Mouse (Mus musculus): ENCODE measurements around the gene Ccdc28b. TPM values are rescaled to one million over a fixed set of nuclear protein-coding genes. Genes with fewer than 3 reads are reported as not detected.

Ccdc28b gene
- polyA plus RNA-seq, 1 experiment from 2014 or later = 141 TPM

DNA sequence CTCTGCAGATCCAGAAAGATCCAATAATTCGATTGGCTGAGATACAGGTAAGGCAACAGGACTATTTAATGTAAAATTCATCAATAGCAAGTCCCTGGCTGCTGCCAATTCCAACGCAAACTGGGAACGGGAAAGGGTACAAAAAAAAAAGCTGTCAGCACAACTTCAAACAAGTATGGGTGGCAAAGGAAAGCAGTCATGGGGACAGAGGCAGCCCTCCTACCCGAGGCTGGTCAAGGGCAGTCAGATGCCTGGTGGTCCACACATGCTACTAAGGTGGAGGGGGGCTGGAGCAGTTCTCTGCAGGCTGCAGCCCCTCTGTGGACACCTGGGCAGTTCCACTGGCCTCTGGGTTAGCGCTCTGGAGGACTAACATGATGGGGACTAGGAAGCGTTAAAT lies 2.3 kb upstream of the Ccdc28b start:
- no peak overlapping the region for H3K4me2 ChIP-seq (ENCODE audit: low read depth, low read length)
- no peak overlapping the region for H3K4me3 ChIP-seq (ENCODE audit: low read depth, low read length)
- no peak for ATAC-seq (ENCODE audit: low read depth)
- peaks cover 39% of the 10 kb centered on the region for H3K36me3 ChIP-seq (ENCODE audit: control insufficient read depth, insufficient read depth, low read length)
- H3K9ac ChIP-seq (replicated peaks; ENCODE audit: low read depth, low read length) = no peak overlapping the region
- no peak overlapping the region for H3K27ac ChIP-seq (ENCODE audit: low read depth, low read length)
- no peaks in the 10 kb centered on the region for H3K9me3 ChIP-seq (ENCODE audit: control insufficient read depth, low read length)
- H3K27me3 ChIP-seq (ENCODE audit: control insufficient read depth, insufficient read depth, low read length) = no peaks in the 10 kb centered on the region
- 81% methylated on average over 6 of the region's 6 CpGs for WGBS
- peaks cover 28% of the 10 kb centered on the region for H3K4me1 ChIP-seq (ENCODE audit: control insufficient read depth, insufficient read depth, low read length)

DNA sequence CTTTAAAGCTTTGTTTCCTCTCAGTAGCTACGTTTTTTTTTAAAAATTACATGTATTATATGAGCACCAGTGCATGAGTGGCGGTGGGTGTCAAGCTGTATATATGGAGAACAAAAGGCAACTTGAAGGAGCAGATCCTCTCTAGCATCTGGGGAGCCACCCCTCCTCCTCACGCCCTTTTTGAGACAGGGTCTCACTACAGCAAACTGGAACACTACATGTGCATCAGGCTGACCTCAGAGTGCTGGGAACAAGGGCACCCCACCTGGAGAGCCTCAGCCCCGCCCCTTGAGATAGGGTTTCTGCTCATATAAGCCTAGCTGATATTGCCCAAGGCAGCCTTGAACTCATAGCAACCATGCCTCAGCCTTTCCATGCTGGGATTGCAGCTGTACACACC lies 1.7 kb upstream of the Ccdc28b start:
- WGBS = 41% methylated on average over 4 of the region's 4 CpGs
- H3K9ac ChIP-seq (replicated peaks; ENCODE audit: low read depth, low read length) = no peak overlapping the region

DNA sequence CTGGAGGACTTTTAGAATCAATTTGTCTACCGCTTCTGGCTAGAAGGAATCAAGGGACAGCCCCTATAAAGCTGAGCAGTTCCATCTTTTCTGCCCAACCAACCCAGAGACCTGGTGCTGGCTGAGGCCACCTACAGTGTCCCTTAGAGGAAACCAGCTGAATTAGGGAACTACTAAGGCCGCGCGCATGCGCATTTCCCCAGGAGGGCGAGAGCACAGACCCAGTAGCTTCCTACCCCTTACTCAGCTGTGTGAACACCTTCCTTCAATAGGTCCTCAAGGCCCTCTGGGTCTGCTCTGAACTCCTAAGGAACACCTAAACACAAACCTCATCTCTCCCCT lies 1.3 kb upstream of the Ccdc28b start:
- H3K36me3 ChIP-seq (ENCODE audit: control insufficient read depth, insufficient read depth, low read length) = peaks cover 29% of the 10 kb centered on the region
- no peaks in the 10 kb centered on the region for H3K27me3 ChIP-seq (ENCODE audit: control insufficient read depth, insufficient read depth, low read length)
- ATAC-seq (ENCODE audit: low read depth) = peak; percentile 44; the same call in 1 of the 2 replicates
- H3K4me2 ChIP-seq (ENCODE audit: low read depth, low read length) = peak overlapping the region; percentile 86
- H3K27ac ChIP-seq (ENCODE audit: low read depth, low read length) = peak overlapping the region; percentile 96
- 1% methylated on average over 6 of the region's 6 CpGs for WGBS
- H3K9ac ChIP-seq (replicated peaks; ENCODE audit: low read depth, low read length) = peak overlapping the region; percentile 81
- H3K4me3 ChIP-seq (ENCODE audit: low read depth, low read length) = peak overlapping the region; percentile 59; the same call in 1 of the 2 replicates
- H3K4me1 ChIP-seq (ENCODE audit: control insufficient read depth, insufficient read depth, low read length) = peaks cover 28% of the 10 kb centered on the region
- H3K9me3 ChIP-seq (ENCODE audit: control insufficient read depth, low read length) = no peaks in the 10 kb centered on the region

More for the DNA sequence above, 1.7 kb upstream of the Ccdc28b start:
- Histone ChIP-seq H3K27me3 (ENCODE audit: control insufficient read depth, insufficient read depth, low read length) (no peaks in the 10 kb centered on the region), H3K4me1 (ENCODE audit: control insufficient read depth, insufficient read depth, low read length) (peaks cover 28% of the 10 kb centered on the region), H3K4me3 (ENCODE audit: low read depth, low read length) (no peak overlapping the region), H3K36me3 (ENCODE audit: control insufficient read depth, insufficient read depth, low read length) (peaks cover 34% of the 10 kb centered on the region), H3K9me3 (ENCODE audit: control insufficient read depth, low read length) (no peaks in the 10 kb centered on the region), H3K4me2 (ENCODE audit: low read depth, low read length) (peak overlapping the region; percentile 86; the same call in 1 of the 2 replicates), H3K27ac (ENCODE audit: low read depth, low read length) (peak overlapping the region; percentile 96)
- no peak for ATAC-seq (ENCODE audit: low read depth)

DNA sequence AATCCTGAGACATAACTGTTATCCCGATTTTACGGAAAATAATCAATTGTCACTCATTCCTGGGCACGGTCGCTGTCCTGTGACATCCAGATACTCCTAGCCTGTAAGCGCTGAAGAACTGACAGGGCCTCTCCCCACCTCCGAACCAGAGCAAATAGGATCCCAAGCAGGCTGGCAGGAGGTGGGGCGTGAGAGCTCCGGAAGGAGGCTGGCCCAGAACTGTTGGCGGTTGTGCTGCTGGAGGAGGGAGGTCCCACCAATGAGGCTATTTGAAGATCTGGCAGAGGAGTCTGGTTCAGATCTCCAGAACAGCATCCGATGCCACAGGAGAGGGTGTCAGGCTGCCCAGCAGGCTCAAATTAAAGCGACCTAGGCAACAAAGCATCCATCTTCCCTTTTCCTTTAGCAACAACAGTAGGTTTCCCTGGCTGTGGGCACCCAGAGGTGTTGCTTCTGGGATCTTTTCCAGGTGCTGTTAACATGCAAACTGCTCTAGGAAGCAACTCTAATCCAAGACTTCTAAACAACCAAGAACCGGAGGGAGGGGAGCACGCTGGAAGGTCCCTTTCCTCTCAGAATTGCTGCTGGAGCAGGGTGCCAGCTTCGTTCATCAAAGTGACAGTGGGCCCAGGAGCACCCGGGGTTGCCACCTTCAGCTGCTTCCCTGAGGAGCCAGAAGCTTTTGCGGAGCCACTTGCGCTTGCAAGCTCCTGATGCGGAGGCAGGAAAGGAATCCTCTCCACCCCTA lies 708 bp upstream of the Ccdc28b start:
- H3K9me3 ChIP-seq (ENCODE audit: control insufficient read depth, low read length) = no peaks in the 10 kb centered on the region
- H3K36me3 ChIP-seq (ENCODE audit: control insufficient read depth, insufficient read depth, low read length) = peaks cover 25% of the 10 kb centered on the region
- H3K27ac ChIP-seq (ENCODE audit: low read depth, low read length) = peak overlapping the region; percentile 96
- H3K4me2 ChIP-seq (ENCODE audit: low read depth, low read length) = peak overlapping the region; percentile 86
- peaks cover 28% of the 10 kb centered on the region for H3K4me1 ChIP-seq (ENCODE audit: control insufficient read depth, insufficient read depth, low read length)
- peak overlapping the region; percentile 81 for H3K9ac ChIP-seq (replicated peaks; ENCODE audit: low read depth, low read length)
- peak; percentile 91 for ATAC-seq (ENCODE audit: low read depth)
- H3K27me3 ChIP-seq (ENCODE audit: control insufficient read depth, insufficient read depth, low read length) = no peaks in the 10 kb centered on the region
- 0% methylated on average over 18 of the region's 18 CpGs for WGBS
- peak overlapping the region; percentile 59 for H3K4me3 ChIP-seq (ENCODE audit: low read depth, low read length)

DNA sequence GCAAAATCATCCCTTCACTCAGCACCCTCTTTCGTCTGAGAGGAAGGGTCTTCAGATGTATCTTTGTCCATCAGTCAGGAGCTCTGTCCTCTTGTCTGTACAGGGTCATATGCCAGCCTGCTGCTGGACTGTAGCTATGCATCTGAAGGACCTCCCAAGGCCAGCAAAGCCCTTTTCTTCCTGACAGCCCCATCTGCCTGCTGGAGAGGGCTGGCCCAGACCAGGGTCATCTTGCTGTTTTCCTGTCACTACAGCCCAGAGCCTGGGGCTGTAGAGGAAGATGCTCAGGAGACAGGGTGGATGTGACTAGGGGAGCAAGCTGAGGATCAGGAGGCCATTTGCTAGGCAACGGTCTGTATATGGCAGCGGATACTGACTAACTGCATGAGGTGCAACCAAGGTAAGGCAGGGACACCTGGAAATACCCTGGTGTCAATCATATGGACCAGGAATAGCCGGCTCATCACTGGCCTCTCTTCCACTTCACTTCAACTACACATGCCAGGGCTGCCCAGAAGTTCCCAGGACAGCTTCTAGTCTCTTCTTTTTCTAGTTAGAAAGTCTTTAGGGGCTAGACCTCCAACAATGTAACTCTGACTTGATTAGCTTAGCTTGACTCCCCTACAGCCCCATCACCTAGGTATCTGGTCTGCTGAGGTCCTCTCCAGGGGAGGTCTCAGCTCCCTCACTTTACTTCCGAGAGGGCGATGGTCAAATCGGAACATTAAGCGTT lies 778 bp downstream of the Ccdc28b start:
- H3K4me3 ChIP-seq (ENCODE audit: low read depth, low read length) = peak overlapping the region; percentile 59
- H3K27me3 ChIP-seq (ENCODE audit: control insufficient read depth, insufficient read depth, low read length) = no peaks in the 10 kb centered on the region
- H3K36me3 ChIP-seq (ENCODE audit: control insufficient read depth, insufficient read depth, low read length) = peaks cover 10% of the 10 kb centered on the region
- WGBS = 16% methylated on average over 8 of the region's 8 CpGs
- H3K4me2 ChIP-seq (ENCODE audit: low read depth, low read length) = peak overlapping the region; percentile 86
- ATAC-seq (ENCODE audit: low read depth) = no peak
- peak overlapping the region; percentile 81 for H3K9ac ChIP-seq (replicated peaks; ENCODE audit: low read depth, low read length)
- H3K27ac ChIP-seq (ENCODE audit: low read depth, low read length) = peak overlapping the region; percentile 96
- H3K4me1 ChIP-seq (ENCODE audit: control insufficient read depth, insufficient read depth, low read length) = peaks cover 33% of the 10 kb centered on the region
- no peaks in the 10 kb centered on the region for H3K9me3 ChIP-seq (ENCODE audit: control insufficient read depth, low read length)

DNA sequence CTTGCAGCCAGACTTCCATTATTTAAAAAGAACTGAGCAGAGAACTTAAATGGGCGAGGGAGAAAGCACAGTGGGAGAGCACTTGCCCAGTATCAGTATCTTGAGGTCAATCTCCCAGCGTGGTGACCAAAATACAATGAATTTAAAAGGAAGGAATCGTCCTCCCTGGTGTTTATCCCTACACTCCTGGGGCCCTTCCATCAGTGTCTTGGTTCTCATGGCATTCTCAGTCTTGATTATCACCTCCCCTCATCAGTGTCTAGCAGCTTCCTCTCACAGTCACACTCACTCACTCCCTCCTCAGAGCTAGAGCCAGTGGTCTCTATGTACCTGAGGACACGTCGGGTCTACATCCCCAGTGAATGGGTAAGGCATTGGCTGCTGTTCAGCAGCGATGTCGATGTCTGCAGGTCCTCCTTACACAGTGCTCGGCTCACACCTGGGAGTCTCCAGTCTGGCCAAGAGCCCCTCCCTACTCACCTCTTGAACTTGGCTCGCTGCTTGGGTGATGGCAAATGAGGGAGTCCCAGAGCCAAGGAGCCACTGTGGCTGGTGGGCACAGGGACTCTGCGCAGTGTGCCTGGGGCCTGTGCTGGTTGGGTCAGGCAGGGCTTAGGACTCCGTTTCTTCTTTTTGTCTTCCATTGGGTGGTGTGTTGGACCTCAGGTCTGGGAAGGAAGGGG lies 1.5 kb downstream of the Ccdc28b start:
- no peak overlapping the region; the same call in 1 of the 2 replicates for H3K27ac ChIP-seq (ENCODE audit: low read depth, low read length)
- WGBS = 85% methylated on average over 11 of the region's 11 CpGs
- H3K4me2 ChIP-seq (ENCODE audit: low read depth, low read length) = peak overlapping the region; percentile 86
- H3K9me3 ChIP-seq (ENCODE audit: control insufficient read depth, low read length) = no peaks in the 10 kb centered on the region
- ATAC-seq (ENCODE audit: low read depth) = no peak
- peaks cover 3% of the 10 kb centered on the region for H3K36me3 ChIP-seq (ENCODE audit: control insufficient read depth, insufficient read depth, low read length)
- peaks cover 36% of the 10 kb centered on the region for H3K4me1 ChIP-seq (ENCODE audit: control insufficient read depth, insufficient read depth, low read length)
- peak overlapping the region; percentile 81; the same call in 1 of the 2 replicates for H3K9ac ChIP-seq (replicated peaks; ENCODE audit: low read depth, low read length)
- H3K27me3 ChIP-seq (ENCODE audit: control insufficient read depth, insufficient read depth, low read length) = no peaks in the 10 kb centered on the region
- H3K4me3 ChIP-seq (ENCODE audit: low read depth, low read length) = peak overlapping the region; percentile 59; the same call in 1 of the 2 replicates

DNA sequence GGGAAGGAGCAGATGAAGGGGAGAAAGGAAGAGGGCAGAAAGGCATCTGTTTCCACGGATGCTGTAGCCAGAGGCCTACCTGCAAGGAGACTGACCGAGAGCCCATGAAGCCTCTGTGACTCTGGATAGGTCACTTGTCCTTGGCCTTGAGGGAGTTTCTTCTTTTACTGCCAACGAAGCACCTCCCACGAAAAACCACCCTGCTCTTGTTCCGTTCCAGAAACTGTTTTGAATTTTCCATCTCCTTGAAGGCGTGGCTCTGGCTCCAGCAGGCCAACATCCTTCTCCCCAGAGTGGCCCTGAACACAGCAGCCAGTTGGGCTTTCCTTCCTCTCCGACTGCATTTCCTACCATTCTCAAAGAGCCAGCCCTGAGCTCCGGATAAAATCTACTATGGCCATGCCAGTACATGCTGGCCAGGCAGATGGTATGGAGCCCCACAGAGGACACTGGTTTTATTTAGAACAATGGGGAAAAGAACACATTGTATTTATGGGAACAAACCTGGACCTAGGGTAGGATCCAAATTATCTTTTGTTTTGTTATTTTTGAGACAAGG lies 2.4 kb downstream of the Ccdc28b start:
- H3K4me2 ChIP-seq (ENCODE audit: low read depth, low read length) = no peak overlapping the region
- H3K4me3 ChIP-seq (ENCODE audit: low read depth, low read length) = no peak overlapping the region
- H3K9ac ChIP-seq (replicated peaks; ENCODE audit: low read depth, low read length) = no peak overlapping the region
- no peak for ATAC-seq (ENCODE audit: low read depth)
- H3K27me3 ChIP-seq (ENCODE audit: control insufficient read depth, insufficient read depth, low read length) = no peaks in the 10 kb centered on the region
- H3K36me3 ChIP-seq (ENCODE audit: control insufficient read depth, insufficient read depth, low read length) = peaks cover 3% of the 10 kb centered on the region; the same call in 1 of the 2 replicates
- no peak overlapping the region for H3K27ac ChIP-seq (ENCODE audit: low read depth, low read length)
- WGBS = 89% methylated on average over 8 of the region's 8 CpGs
- H3K4me1 ChIP-seq (ENCODE audit: control insufficient read depth, insufficient read depth, low read length) = peaks cover 36% of the 10 kb centered on the region
- H3K9me3 ChIP-seq (ENCODE audit: control insufficient read depth, low read length) = no peaks in the 10 kb centered on the region

DNA sequence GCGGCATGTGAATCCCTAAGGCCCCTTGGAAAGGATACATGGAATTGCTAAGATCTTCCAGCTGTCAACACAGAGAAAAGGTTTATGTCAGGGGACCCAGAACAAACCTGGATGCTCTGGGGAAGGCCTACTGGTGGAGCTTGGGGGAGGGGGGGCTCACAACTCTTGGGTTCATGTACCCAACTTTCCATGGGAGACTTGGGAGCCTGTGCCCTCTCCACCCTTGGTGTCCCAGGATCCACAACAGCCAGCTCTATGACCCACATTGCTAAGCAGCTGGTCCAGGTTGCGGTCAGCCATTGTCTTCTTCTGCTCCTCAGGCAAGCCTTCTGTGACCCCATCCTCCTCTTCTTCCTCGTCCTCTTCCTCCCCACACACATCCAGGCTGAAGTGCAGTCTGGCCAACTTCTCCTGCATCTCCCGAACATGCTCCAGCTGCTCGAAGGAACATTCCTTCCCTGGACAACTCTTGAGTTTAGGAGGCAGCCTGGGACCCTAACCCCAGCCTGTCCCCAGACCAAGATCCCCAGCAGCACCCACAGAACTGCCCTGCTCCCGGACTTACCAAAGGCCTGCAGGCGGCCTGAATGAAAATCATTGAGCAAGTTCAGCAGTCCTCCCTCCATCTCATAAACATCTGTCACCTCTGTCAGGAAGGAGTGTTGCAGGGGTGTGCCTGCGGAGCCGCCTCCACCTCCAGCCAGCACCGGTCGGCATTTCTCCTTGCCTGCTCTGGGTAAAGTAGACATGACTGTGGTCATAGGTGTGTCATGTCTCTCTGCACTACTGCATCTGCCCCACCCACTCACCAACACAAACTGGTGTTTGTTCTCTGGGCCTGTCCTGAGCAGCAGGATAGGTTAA lies 3.1 kb downstream of the Ccdc28b start:
- Histone ChIP-seq H3K27me3 (ENCODE audit: control insufficient read depth, insufficient read depth, low read length) (no peaks in the 10 kb centered on the region), H3K9ac (replicated peaks; ENCODE audit: low read depth, low read length) (no peak overlapping the region), H3K4me3 (ENCODE audit: low read depth, low read length) (no peak overlapping the region), H3K27ac (ENCODE audit: low read depth, low read length) (no peak overlapping the region), H3K9me3 (ENCODE audit: control insufficient read depth, low read length) (no peaks in the 10 kb centered on the region), H3K36me3 (ENCODE audit: control insufficient read depth, insufficient read depth, low read length) (0 out of 2 replicates have a peak, but pooled peaks cover 3% of the 10 kb centered on the region), H3K4me2 (ENCODE audit: low read depth, low read length) (no peak overlapping the region), H3K4me1 (ENCODE audit: control insufficient read depth, insufficient read depth, low read length) (peaks cover 36% of the 10 kb centered on the region)
- ATAC-seq (ENCODE audit: low read depth) = no peak
- 87% methylated on average over 11 of the region's 11 CpGs for WGBS

Measured in neural tube, embryonic 14.5 days (tissue).